Mouse (Mus musculus) kidney, postnatal 0 days (tissue): ENCODE measurements at regions not wholly inside any gene's neighbourhood (a gene's known extent, or its start where the extent isn't known, plus 50 kb on each side); places are given as distances from the start of the nearest gene placed in this dataset.

Experiments
- ATAC-seq: fragments of 200-750 bp; cut with Nextera tagmentation; replicated peaks from 2 replicates; pipeline ENCODE4 v1.8.0; 2017; ENCODE audit warnings: low read depth, moderate number of reproducible peaks, moderate TSS enrichment, moderate library complexity; ENCODE audit not compliant: low FRiP score
- DNase-seq: peaks from one replicate; pipeline ENCODE4 v3.0.0-alpha.2; 2016; ENCODE audit warnings: low spot score
- H3K27ac ChIP-seq: fragments of 300-500 bp; sonication (generic); 2 replicates; pipeline ENCODE4 v1.5.1; 2014; ENCODE audit warnings: mild to moderate bottlenecking
- H3K27me3 ChIP-seq: fragments of 300-500 bp; sonication (generic); 2 replicates; pipeline ENCODE4 v1.6.1; 2014; ENCODE audit warnings: low read length, mixed read lengths; ENCODE audit not compliant: insufficient read depth
- H3K36me3 ChIP-seq: fragments of 300-500 bp; sonication (generic); 2 replicates; pipeline ENCODE4 v1.6.1; 2014; ENCODE audit warnings: low read length, mixed read lengths; ENCODE audit not compliant: insufficient read depth
- H3K4me1 ChIP-seq: fragments of 300-500 bp; sonication (generic); replicated peaks from 2 replicates; pipeline ENCODE4 v1.6.1; 2014; ENCODE audit warnings: antibody characterized with exemption, low read length, mixed read lengths; ENCODE audit not compliant: insufficient read depth
- H3K4me2 ChIP-seq: fragments of 300-500 bp; sonication (generic); 2 replicates; pipeline ENCODE4 v1.6.1; 2014; ENCODE audit warnings: mild to moderate bottlenecking, low read length, moderate library complexity, mixed read lengths
- H3K4me3 ChIP-seq: fragments of 300-500 bp; sonication (generic); replicated peaks from 2 replicates; pipeline ENCODE4 v1.5.1; 2014; ENCODE audit warnings: low read depth, low read length
- H3K9ac ChIP-seq: fragments of 300-500 bp; sonication (generic); 2 replicates; pipeline ENCODE4 v1.6.1; 2014; ENCODE audit warnings: low read depth, low read length
- H3K9me3 ChIP-seq: fragments of 300-500 bp; sonication (generic); replicated peaks from 2 replicates; pipeline ENCODE4 v1.6.1; 2016; ENCODE audit warnings: low read length, inconsistent platforms, mixed read lengths
- CTCF ChIP-seq: IDR thresholded peaks from 2 replicates; pipeline ENCODE4 v1.5.1; 2016; ENCODE audit warnings: antibody characterized with exemption, low read depth, mild to moderate bottlenecking, moderate library complexity
- WGBS: fragments of 180-500 bp; shearing (Covaris S2); extraction: QIAGEN DNeasy Blood & Tissue Kit; methylation state at CpG from one replicate; pipeline ENCODE4 v1.1.7; 2014; 5-methylcytosine and 5-hydroxymethylcytosine counted together

GRCm38 (mm10) chr12:109951473-109951872 is 327.4 kb upstream of the Dio3 start:
- no peak overlapping the region for H3K4me3 ChIP-seq
- no peak for ATAC-seq
- WGBS: 94% methylated on average over 12 of the region's 12 CpGs
- no peak for DNase-seq
- H3K27me3 ChIP-seq: no peaks in the 10 kb centered on the region
- no peak for TF ChIP-seq CTCF
- H3K9ac ChIP-seq: no peak overlapping the region
- no peaks in the 10 kb centered on the region for H3K4me1 ChIP-seq
- H3K4me2 ChIP-seq: no peak overlapping the region
- H3K27ac ChIP-seq: no peak overlapping the region
- no peaks in the 10 kb centered on the region for H3K9me3 ChIP-seq
- H3K36me3 ChIP-seq: no peaks in the 10 kb centered on the region

- Histone ChIP-seq H3K9me3 (no peaks in the 10 kb centered on the region), H3K4me2 (no peak overlapping the region), H3K36me3 (no peaks in the 10 kb centered on the region), H3K4me1 (no peaks in the 10 kb centered on the region), H3K27ac (no peak overlapping the region), H3K9ac (no peak overlapping the region), H3K4me3 (no peak overlapping the region), H3K27me3 (no peaks in the 10 kb centered on the region)
- 80% methylated on average over 10 of the region's 10 CpGs for WGBS
- ATAC-seq (no peak), DNase-seq (no peak)
- TF ChIP-seq CTCF: no peak
Measured at GRCm38 (mm10) chr12:109951884-109952456, 326.9 kb upstream of the Dio3 start.

GRCm38 (mm10) chr12:109952933-109953332 is 325.9 kb upstream of the Dio3 start:
- Histone ChIP-seq H3K4me3 (no peak overlapping the region), H3K4me1 (no peaks in the 10 kb centered on the region), H3K27me3 (no peaks in the 10 kb centered on the region), H3K9me3 (no peaks in the 10 kb centered on the region), H3K27ac (no peak overlapping the region), H3K4me2 (no peak overlapping the region), H3K36me3 (no peaks in the 10 kb centered on the region), H3K9ac (no peak overlapping the region)
- 74% methylated on average over 3 of the region's 3 CpGs for WGBS
- peak; percentile 37 for TF ChIP-seq CTCF
- ATAC-seq: no peak
- DNase-seq: no peak

GRCm38 (mm10) chr12:109957305-109957704 is 321.6 kb upstream of the Dio3 start:
- DNase-seq (no peak), ATAC-seq (no peak)
- H3K4me2 ChIP-seq: no peak overlapping the region
- WGBS: 64% methylated on average over 3 of the region's 3 CpGs
- no peaks in the 10 kb centered on the region for H3K4me1 ChIP-seq
- no peak overlapping the region for H3K27ac ChIP-seq
- no peak for TF ChIP-seq CTCF
- H3K9ac ChIP-seq: no peak overlapping the region
- H3K36me3 ChIP-seq: no peaks in the 10 kb centered on the region
- peaks cover 4% of the 10 kb centered on the region; the same call in 1 of the 2 replicates for H3K27me3 ChIP-seq
- no peak overlapping the region for H3K4me3 ChIP-seq
- H3K9me3 ChIP-seq: no peaks in the 10 kb centered on the region

GRCm38 (mm10) chr12:109958357-109959085 is 320.3 kb upstream of the Dio3 start:
- H3K27ac ChIP-seq: no peak overlapping the region
- ATAC-seq (peak; percentile 81), DNase-seq (peak; percentile 84)
- H3K4me3 ChIP-seq: no peak overlapping the region
- peak; percentile 89 for TF ChIP-seq CTCF
- H3K4me1 ChIP-seq: no peaks in the 10 kb centered on the region
- H3K27me3 ChIP-seq: peaks cover 4% of the 10 kb centered on the region; the same call in 1 of the 2 replicates
- no peaks in the 10 kb centered on the region for H3K36me3 ChIP-seq
- WGBS: 46% methylated on average over 18 of the region's 18 CpGs
- H3K9ac ChIP-seq: no peak overlapping the region
- H3K4me2 ChIP-seq: no peak overlapping the region
- H3K9me3 ChIP-seq: no peaks in the 10 kb centered on the region

GRCm38 (mm10) chr12:109966776-109967175 is 312.1 kb upstream of the Dio3 start:
- H3K4me1 ChIP-seq: no peaks in the 10 kb centered on the region
- no peak overlapping the region for H3K9ac ChIP-seq
- no peak overlapping the region for H3K4me2 ChIP-seq
- H3K9me3 ChIP-seq: no peaks in the 10 kb centered on the region
- no peak for ATAC-seq
- H3K4me3 ChIP-seq: no peak overlapping the region
- no peak for TF ChIP-seq CTCF
- H3K27me3 ChIP-seq: no peaks in the 10 kb centered on the region
- 86% methylated on average over 12 of the region's 12 CpGs for WGBS
- H3K36me3 ChIP-seq: no peaks in the 10 kb centered on the region
- no peak for DNase-seq
- no peak overlapping the region for H3K27ac ChIP-seq
